Mouse (Mus musculus): ENCODE data around the gene Apom. TPM values are rescaled to one million over a fixed set of nuclear protein-coding genes. Genes with fewer than 3 reads are reported as not detected.
"Not testable (repeated sequence)": the region's sequence is repeated elsewhere in the genome, so short reads cannot be mapped to it uniquely, and the experiment has no call there.

The Apom gene
- total and polyA plus RNA-seq, 3 experiments = 0.15 to 0.79 TPM; not detected in 1

DNA sequence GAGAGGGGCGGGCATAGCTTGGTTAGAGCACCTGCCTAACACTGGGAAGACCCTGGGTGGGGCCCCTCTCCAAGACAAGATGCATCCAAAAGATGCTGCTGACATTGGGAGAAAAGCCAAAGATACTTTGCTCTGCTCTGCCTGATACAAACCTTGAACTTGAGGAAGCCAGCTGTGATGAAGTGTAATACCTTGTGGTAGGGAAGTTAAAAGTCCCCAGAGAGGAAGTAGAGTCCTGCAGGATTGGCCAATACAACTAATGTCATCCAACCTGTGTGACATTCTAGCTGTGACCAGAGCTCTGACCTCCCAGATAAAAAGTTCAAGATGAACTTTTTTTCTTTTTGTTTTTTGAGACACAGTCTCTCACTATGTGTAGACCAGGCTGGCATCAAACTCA is 6.8 kb downstream of the Apom start:
- Histone ChIP-seq H3K9ac (ENCODE audit: control insufficient read depth, low read depth, low read length, poor library complexity, severe bottlenecking) (no peak overlapping the region), H3K36me3 (ENCODE audit: control insufficient read depth in 1 of 2, insufficient read depth in 2 of 2, low read length in 2 of 2) (peaks cover 0 to 13% of the 10 kb centered on the region in 2 experiments; a peak in 2 of 4 replicates), H3K9me3 (replicated peaks; ENCODE audit: insufficient read depth, low read length) (no peaks in the 10 kb centered on the region), H3K4me3 (ENCODE audit: control insufficient read depth in 1 of 2, insufficient read depth in 1 of 2, low read depth in 2 of 2, low read length in 2 of 2) (no peak overlapping the region), H3K79me2 (ENCODE audit: control insufficient read depth, insufficient read depth, low read length, poor library complexity) (peaks cover 42% of the 10 kb centered on the region), H3K27me3 (ENCODE audit: control insufficient read depth in 1 of 2, insufficient read depth in 2 of 2, low read length in 2 of 2) (no peaks in the 10 kb centered on the region), H3K4me1 (ENCODE audit: control insufficient read depth in 1 of 2, insufficient read depth in 2 of 2, low read length in 2 of 2) (peaks cover 6 to 8% of the 10 kb centered on the region in 2 experiments), H3K27ac (ENCODE audit: control insufficient read depth, low read depth, low read length) (no peak overlapping the region)
- TF ChIP-seq ETS1 (IDR thresholded peaks at IDR 0.05; ENCODE audit: low read depth, low read length) = peak; percentile 38; the same call in 1 of the 2 replicates
- no peak for TF ChIP-seq E2F4 (IDR thresholded peaks at IDR 0.05; ENCODE audit: borderline replicate concordance, low read depth, low read length)
- TF ChIP-seq USF2 (IDR thresholded peaks at IDR 0.05; ENCODE audit: borderline replicate concordance in 1 of 2, insufficient read depth in 1 of 2, low read depth in 1 of 2, low read length in 2 of 2) = no peak
- peak; percentile 44 for TF ChIP-seq TAL1 (IDR thresholded peaks at IDR 0.05; ENCODE audit: low read length)
- peak; percentile 29; the same call in 1 of the 2 replicates for TF ChIP-seq POLR2AphosphoS2 (IDR thresholded peaks at IDR 0.05; ENCODE audit: low read length)
- TF ChIP-seq MAX (IDR thresholded peaks at IDR 0.05; ENCODE audit: low read length) = no peak
- peak; percentile 67 for DNase-seq (ENCODE audit: low read depth, low spot score)

DNA sequence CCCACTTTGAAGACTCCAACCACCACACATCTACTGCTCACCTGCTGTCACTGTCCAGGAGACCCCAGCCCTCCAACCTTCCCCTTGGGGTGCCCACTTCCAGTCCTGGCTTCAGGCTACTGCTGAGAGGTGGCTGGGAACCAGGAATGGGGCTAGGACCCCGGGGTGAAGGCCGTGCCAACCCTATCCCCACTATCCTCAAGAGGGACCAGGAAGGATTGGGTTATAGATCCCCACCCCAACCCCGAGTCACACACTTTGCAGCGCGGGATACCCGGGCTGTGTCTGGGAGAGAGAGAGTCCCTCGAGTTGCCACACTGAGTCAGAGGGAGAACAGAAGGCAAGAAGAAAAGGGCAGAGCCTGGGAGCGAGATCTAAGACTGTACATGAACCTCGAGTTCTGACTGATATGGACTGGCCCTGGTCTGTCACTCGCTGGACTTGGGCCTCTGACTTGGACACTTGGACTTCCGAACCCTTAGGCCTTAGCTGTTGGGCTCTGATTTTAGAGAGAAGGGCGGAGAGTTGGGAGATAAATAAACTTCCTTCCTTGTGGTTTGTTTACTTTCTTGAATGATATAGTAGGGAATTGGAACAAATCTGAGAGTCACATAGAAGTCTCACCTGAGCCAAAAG is 7.5 kb downstream of the Apom start:
- peaks cover 3 to 20% of the 10 kb centered on the region in 2 experiments; a peak in 2 of 4 replicates for H3K36me3 ChIP-seq (ENCODE audit: control insufficient read depth in 1 of 2, insufficient read depth in 2 of 2, low read length in 2 of 2)
- H3K9me3 ChIP-seq (replicated peaks; ENCODE audit: insufficient read depth, low read length); H3K9ac ChIP-seq (ENCODE audit: control insufficient read depth, low read depth, low read length, poor library complexity, severe bottlenecking); H3K27ac ChIP-seq (ENCODE audit: control insufficient read depth, low read depth, low read length); DNase-seq (ENCODE audit: low read depth, low spot score); H3K4me3 ChIP-seq (ENCODE audit: control insufficient read depth in 1 of 2, insufficient read depth in 1 of 2, low read depth in 2 of 2, low read length in 2 of 2); H3K4me1 ChIP-seq (ENCODE audit: control insufficient read depth in 1 of 2, insufficient read depth in 2 of 2, low read length in 2 of 2); H3K27me3 ChIP-seq (ENCODE audit: control insufficient read depth in 1 of 2, insufficient read depth in 2 of 2, low read length in 2 of 2): not testable (repeated sequence)
- peaks cover 49% of the 10 kb centered on the region for H3K79me2 ChIP-seq (ENCODE audit: control insufficient read depth, insufficient read depth, low read length, poor library complexity)

DNA sequence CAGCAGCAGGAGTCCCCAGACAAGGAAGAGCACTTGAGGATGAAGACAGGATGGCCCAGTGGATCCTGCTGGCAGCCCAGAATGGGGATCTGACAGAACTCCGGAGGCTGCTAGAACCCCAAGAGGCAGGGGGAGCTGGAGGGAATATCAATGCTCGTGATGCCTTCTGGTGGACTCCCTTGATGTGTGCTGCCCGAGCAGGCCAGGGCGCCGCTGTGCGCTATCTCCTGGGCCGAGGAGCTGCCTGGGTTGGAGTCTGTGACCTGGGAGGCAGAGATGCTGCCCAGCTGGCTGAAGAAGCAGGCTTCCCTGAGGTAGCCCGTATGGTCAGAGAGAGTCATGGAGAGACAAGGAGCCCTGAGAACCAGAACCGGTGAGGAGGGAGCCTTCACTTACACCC is 8.6 kb downstream of the Apom start:
- not testable (repeated sequence) for H3K4me1 ChIP-seq (ENCODE audit: control insufficient read depth in 1 of 2, insufficient read depth in 2 of 2, low read length in 2 of 2)

DNA sequence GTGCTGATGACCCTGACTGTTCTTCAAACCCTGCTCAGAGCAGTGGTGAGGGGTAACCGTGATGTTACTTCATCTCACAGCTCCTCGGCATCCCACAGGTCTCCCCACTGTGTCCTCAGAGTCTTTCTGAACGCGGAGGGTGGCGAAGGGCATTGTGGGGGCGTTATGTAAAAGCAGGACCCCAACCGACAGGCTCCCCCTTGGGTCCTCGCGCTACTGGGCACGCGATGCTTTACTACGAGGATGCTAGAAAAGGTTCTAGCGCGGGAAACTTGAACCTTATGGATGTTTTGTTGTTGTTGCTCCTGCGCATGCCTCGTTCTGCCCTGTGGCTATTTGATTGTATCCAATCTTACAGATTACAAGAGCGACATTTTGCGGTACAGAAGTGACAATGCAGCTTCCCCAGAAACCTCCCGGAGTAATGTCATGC is 10.0 kb downstream of the Apom start, which contains the start of gene Csnk2b:
Csnk2b (minus strand) TSS at position 183 of the 433 bp plus-strand sequence.
- Histone ChIP-seq H3K36me3 (ENCODE audit: control insufficient read depth in 1 of 2, insufficient read depth in 2 of 2, low read length in 2 of 2) (peaks cover 3 to 20% of the 10 kb centered on the region in 2 experiments; a peak in 2 of 4 replicates), H3K4me1 (ENCODE audit: control insufficient read depth in 1 of 2, insufficient read depth in 2 of 2, low read length in 2 of 2) (peaks cover 6% of the 10 kb centered on the region in 2 experiments)
- TF ChIP-seq RAD21 (IDR thresholded peaks at IDR 0.05; ENCODE audit: low read depth, low read length) = peak; percentile 69
- TF ChIP-seq POLR2AphosphoS5 (IDR thresholded peaks at IDR 0.05; ENCODE audit: borderline replicate concordance, low read depth, low read length) = no peak
- TF ChIP-seq E2F4 (IDR thresholded peaks at IDR 0.05; ENCODE audit: borderline replicate concordance, low read depth, low read length) = peak; percentile 89
- peak; percentile 38; the same call in 1 of the 2 replicates for TF ChIP-seq GATA1 (IDR thresholded peaks at IDR 0.05; ENCODE audit: low read depth, low read length)
- TF ChIP-seq ZMIZ1 (IDR thresholded peaks at IDR 0.05; ENCODE audit: low read depth, low read length) = no peak
- no peak for TF ChIP-seq NELFE (IDR thresholded peaks at IDR 0.05; ENCODE audit: low read depth, low read length)
- TF ChIP-seq ZKSCAN1 (IDR thresholded peaks at IDR 0.05; ENCODE audit: low read depth, low read length) = no peak
- TF ChIP-seq MEF2A (IDR thresholded peaks at IDR 0.05; ENCODE audit: extremely low read depth, insufficient replicate concordance, low read depth, low read length, poor library complexity, severe bottlenecking) = no peak
- no peak for TF ChIP-seq ZNF384 (IDR thresholded peaks at IDR 0.05; ENCODE audit: low read depth, low read length)
- TF ChIP-seq USF1 (IDR thresholded peaks at IDR 0.05; ENCODE audit: low read depth, low read length) = no peak
- no peak for TF ChIP-seq MYC (IDR thresholded peaks at IDR 0.05; ENCODE audit: low read depth, low read length)
- TF ChIP-seq MXI1 (IDR thresholded peaks at IDR 0.05; ENCODE audit: low read depth, low read length) = peak; percentile 17; the same call in 1 of the 2 replicates
- no peak for TF ChIP-seq ELF1 (IDR thresholded peaks at IDR 0.05; ENCODE audit: low read depth, low read length)

More for the DNA sequence above, 8.6 kb downstream of the Apom start:
- not testable (repeated sequence) for H3K27ac ChIP-seq (ENCODE audit: control insufficient read depth, low read depth, low read length); H3K27me3 ChIP-seq (ENCODE audit: control insufficient read depth in 1 of 2, insufficient read depth in 2 of 2, low read length in 2 of 2); DNase-seq (ENCODE audit: low read depth, low spot score); H3K9me3 ChIP-seq (replicated peaks; ENCODE audit: insufficient read depth, low read length); H3K4me3 ChIP-seq (ENCODE audit: control insufficient read depth in 1 of 2, insufficient read depth in 1 of 2, low read depth in 2 of 2, low read length in 2 of 2); H3K9ac ChIP-seq (ENCODE audit: control insufficient read depth, low read depth, low read length, poor library complexity, severe bottlenecking)
- Histone ChIP-seq H3K79me2 (ENCODE audit: control insufficient read depth, insufficient read depth, low read length, poor library complexity) (peaks cover 47% of the 10 kb centered on the region), H3K36me3 (ENCODE audit: control insufficient read depth in 1 of 2, insufficient read depth in 2 of 2, low read length in 2 of 2) (peaks cover 3 to 20% of the 10 kb centered on the region in 2 experiments; a peak in 2 of 4 replicates)

More for the DNA sequence above, 10.0 kb downstream of the Apom start, which contains the start of gene Csnk2b:
- H3K27me3 ChIP-seq (ENCODE audit: control insufficient read depth in 1 of 2, insufficient read depth in 2 of 2, low read length in 2 of 2) = no peaks in the 10 kb centered on the region
- peaks cover 37% of the 10 kb centered on the region for H3K79me2 ChIP-seq (ENCODE audit: control insufficient read depth, insufficient read depth, low read length, poor library complexity)
- H3K9ac ChIP-seq (ENCODE audit: control insufficient read depth, low read depth, low read length, poor library complexity, severe bottlenecking) = peak within 1 kb of the TSS; percentile 95
- DNase-seq (ENCODE audit: low read depth, low spot score) = peak; percentile 82
- H3K9me3 ChIP-seq (replicated peaks; ENCODE audit: insufficient read depth, low read length) = no peaks in the 10 kb centered on the region
- H3K4me3 ChIP-seq (ENCODE audit: control insufficient read depth in 1 of 2, insufficient read depth in 1 of 2, low read depth in 2 of 2, low read length in 2 of 2) = peak within 1 kb of the TSS; percentile 76 to 93
- peak within 1 kb of the TSS; percentile 79 for H3K27ac ChIP-seq (ENCODE audit: control insufficient read depth, low read depth, low read length)
